Mouse (Mus musculus): ENCODE data around the gene Scn9a.

The Scn9a gene

DNA sequence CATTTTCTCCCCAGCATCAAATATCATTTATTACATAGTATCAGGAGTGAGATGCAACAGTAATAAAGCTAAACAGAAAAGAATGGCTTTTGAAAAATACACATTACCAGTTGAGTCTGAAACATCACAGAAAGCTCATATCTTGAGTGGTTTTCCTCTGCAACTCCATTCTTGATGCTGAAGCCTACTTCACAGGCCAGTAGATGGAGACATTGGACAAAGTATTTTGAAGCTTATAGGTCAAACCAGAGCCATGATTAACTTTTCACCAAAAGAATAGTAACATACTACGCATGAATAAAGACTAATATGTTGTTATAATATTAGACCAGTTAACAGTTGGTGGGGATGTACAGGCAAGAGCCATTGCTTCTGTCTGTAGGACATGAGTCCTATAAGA is 172.3 kb downstream of the Scn9a start:
- DNase-seq (ENCODE audit: low spot score in 2 of 2): no peak

DNA sequence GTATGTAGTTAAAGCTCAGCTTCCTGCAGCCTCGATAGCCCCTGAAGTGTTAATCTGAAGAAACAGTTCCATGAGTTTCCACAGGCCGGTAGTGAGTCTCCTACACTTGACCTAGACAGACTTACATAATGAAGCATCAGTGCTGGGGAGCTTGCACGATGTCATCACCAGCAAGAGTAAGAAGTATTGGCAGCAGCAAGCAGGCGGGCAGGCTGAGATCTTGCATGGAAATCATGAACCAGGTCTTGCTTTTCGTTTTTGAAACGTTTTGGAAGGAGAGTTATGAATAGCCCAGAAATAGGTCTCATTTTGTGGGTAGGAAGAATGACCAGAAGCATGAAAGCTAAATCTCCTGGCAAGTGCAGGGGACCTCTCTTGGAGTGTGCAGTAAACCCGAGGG is 194.1 kb downstream of the Scn9a start, which contains the start of gene Scn1a:
Gene Scn1a (minus strand): TSS at position 130 of the 400 bp plus-strand sequence.
- no peak for DNase-seq (ENCODE audit: low spot score in 2 of 2)

DNA sequence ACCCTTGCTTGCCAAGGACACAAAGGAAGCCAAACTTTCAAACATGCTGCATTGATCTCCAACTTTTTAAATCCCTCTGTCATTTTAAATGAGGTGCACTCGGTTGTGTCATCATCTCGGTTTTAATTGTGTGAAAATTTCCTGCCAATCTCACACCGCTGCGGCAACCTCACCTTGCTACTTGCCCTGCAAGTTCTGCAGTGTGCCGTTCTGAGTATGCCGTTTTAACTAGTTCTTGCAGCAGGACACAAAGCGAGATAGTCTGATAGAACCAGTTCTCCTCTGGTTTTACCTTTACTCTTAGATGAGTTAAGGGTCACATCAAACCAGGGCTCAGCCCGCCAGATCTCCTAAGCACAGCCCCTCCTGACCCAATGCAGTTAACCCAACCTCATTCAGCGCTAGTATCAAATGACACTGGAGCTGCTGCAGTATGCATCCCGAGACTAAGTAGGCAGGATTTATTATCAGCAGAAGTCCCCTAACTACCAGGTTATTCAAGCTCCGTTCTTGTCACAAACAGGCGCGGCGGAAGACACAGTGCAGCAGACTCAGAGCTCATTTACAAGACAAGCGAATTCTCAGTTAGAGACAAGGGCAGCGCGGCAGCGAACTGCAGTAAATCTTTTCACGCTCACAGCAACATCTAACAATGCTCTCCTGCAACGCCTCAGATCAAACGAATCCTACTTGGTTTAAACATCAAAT is 194.8 kb downstream of the Scn9a start:
- DNase-seq (ENCODE audit: low spot score in 2 of 2): no peak

DNA sequence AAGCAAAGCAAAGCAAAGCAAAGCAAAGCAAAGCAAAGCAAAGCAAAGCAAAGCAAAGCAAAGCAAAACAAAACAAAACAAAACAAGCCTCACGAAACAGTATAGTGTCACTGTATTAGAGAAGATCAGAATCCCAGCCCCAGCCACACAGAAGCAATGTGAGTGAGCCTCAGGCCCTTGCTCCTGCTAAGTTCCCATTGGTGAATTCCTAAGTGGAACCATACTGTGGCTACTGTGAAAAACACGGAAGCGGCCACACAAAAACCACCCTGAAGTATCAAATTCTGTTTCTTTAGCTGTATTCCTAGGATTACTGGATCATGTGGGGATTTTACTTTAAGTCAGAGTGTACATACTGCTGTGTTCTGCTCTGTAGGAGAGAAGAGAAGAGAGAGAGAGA is 198.5 kb downstream of the Scn9a start:
- no peak for DNase-seq (ENCODE audit: low spot score in 2 of 2)
